Mouse (Mus musculus): ENCODE results near the gene E130116L18Rik.
"Not testable (repeated sequence)": the region's sequence is repeated elsewhere in the genome, so short reads cannot be mapped to it uniquely, and the experiment has no call there.

- TF ChIP-seq CTCF (IDR thresholded peaks at IDR 0.05; ENCODE audit: extremely low read depth, insufficient read length, insufficient replicate concordance, low read depth, low read length); POLR2A (IDR thresholded peaks at IDR 0.05; ENCODE audit: low read depth, low read length): not testable (repeated sequence)
Observed at GRCm38 (mm10) chr5:25224377-25224776, 1.4 kb upstream of the E130116L18Rik start.

All from small intestine, adult 2 months (tissue).